Mouse (Mus musculus) layer of hippocampus, postnatal 14 days (tissue): ENCODE measurements around the gene Bahcc1. TPM values are rescaled to one million over a fixed set of nuclear protein-coding genes. Genes with fewer than 3 reads are reported as not detected.
A peak's percentile ranks its signal among the peaks of the same experiment; 100 is the strongest.

Source experiments
- DNase-seq, 2 experiments: peaks; one replicate each; pipeline ENCODE4 v3.0.0; 2021 to 2022; ENCODE audit warnings: low spot score in 2 of 2, mixed read lengths in 1 of 2
- total RNA-seq, 2 experiments: library from RNA; stranded (reverse); gene quantifications; 2 replicates each; pipeline ENCODE4 v1.2.3; 2021

The Bahcc1 gene
- total RNA-seq, 2 experiments from 2014 or later: 20.3 to 20.7 TPM

DNA sequence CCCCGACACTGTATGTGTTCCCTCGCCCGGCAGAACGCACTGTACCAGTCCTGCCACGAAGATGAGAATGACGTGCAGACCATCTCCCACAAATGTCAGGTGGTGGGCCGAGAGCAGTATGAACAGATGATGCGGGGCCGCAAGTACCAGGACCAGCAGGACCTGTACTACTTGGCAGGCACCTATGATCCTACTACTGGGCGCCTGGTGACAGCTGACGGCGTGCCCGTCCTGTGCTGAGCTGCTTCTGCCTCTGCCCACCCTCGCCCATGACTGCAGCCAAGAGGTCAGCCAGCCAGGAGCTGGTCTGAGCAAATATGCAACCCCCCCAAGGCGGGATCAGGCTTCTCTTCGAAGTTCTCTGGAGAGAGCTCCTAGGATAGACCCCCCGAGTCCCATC is 56.9 kb downstream of the Bahcc1 start:
- DNase-seq: no peak

DNA sequence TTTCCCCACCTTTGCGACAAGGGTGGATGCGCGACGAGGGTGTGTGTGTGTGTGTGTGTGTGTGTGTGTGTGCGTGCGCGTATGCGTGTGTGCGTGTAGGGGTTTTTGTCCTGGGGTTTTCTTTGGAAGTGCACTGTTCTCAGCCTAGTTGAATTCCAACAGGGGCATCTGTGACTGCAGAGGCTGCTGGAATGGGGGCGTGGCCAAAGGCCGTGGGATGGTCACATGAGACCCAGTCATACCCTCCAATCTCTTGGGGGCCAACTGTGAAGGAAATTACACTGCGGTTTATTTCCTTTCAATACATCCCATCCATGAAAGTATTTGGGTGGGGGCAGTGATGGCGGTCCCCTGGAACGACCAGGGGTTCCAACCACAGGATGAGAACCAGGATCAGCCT is 57.5 kb downstream of the Bahcc1 start:
- DNase-seq: no peak

DNA sequence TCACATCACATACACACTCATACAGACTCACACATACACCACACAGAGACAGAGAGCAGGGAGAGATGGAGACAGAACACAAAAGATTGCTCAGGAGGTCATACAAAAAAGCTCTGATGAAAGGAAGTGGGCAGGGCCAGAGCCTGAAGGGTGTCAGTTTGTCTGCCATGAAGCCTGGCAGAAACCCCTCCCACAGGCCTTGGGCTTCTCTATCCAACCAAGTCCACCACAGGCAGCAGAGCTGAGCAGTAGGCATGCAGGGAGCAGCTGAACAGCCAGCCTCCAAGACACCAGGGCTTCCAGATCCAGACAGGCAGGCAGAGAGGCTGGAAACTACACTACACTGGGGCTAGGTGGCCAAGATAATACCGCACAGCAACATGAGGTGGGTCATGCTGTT is 61.0 kb downstream of the Bahcc1 start:
- DNase-seq: no peak

DNA sequence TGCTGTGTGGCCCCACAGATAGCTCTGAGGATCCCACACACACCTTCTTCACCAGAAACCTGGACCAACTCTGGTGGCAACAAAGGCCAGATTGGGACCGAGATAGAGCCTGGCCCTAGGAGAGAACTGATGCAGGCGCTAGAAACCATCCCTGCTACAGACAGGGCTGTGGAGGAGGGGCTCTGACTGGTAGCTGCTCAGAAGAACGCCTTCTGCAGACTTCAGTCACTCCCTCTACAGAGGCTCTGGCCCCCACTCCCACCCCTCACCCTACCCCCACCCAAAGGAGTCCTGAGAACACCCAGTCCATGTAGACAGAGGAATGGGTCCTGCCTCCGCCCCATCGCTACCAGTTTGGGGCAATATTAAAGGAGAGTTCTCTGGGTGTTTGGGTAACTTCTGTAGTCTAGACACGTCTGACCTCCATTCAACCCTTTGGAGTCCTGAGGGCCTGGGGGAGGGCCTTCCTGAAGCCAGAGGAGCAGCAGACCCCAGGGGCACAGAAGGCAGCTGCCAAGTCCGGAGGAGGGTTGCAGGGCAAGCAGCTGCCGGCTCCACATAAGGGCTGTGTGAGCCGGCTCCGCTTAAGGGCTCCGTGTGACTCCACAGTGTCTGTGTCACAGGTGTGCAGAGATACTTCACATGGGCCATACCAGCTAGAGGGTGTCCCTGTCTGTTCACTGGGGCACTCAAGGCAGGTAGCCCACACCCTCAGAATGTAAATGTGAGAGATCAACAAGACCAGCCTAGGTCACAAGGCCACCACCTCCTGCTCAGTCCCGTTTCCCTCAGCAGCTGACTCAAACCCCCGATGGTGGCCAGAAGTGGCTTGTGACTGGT is 63.8 kb downstream of the Bahcc1 start:
- no peak for DNase-seq

DNA sequence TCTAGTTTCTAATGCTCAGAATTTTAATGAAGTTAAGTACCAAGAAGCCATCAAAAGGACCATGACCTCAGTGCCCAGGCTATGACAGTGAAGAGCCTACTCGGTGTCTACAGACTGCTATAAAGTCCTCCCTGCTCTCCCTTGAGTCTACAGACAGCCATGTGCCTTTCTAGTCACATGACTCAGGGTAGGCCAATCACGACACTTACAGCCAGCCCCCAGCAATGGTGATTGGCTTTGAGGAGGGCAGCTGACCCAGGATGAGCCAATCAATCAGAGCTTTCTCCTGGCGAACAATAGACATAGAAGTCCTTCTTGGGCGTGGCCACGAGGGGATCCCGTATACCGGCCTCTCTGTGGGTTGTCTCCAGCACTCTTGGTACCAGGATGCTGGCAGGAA is 65.0 kb downstream of the Bahcc1 start:
- no peak for DNase-seq

DNA sequence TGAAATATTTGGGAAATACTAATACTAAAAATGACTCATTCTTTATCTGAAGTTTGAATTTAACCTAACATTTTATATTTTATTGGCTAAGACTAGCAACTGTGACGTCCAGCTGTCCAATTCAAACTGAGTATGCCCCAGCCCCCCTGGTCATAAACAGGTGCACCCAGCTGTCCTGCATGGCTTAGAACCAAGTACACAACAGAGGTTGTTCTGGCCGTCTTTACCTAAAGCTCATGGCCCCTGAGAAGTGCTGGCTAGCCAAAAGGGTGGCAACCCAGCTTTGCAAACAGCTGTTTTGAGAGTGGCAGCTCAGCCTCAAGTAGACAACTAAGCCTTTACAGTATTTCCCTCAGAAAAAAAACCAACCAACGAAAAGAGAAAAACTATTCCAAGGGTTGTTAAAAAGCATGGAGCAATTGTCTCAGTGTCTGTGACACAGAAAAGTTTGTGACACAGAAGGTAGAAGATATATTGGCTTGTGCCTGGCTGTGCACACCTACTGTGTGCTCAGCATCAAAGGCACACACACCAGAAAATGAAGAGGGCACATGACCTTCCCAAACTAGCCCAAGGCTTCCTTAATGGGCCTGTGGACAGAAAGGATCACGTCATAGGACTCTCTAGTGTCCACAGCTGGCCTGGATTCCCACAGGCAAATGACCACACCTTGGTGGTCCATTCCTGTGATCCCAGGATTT is 65.8 kb downstream of the Bahcc1 start:
- no peak for DNase-seq

DNA sequence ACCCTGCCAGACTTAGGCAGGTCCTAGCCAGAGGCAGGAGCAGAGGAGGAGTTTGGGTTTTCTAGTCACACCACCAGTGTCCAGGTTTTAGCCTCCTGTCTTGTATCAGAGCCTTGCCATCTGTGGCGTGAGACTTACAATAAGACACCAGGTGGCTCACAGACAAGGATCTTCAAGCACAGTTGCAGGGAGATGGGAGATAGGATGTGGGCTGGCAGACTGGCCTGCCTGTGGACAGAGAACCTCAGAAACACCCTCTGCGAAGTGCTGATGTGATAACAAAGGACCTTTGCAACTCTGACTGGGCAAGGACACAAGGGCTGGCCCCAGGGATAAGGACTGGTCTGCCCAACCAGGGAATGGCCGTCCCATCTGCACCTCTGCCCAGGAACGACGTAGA is 66.7 kb downstream of the Bahcc1 start:
- no peak for DNase-seq

DNA sequence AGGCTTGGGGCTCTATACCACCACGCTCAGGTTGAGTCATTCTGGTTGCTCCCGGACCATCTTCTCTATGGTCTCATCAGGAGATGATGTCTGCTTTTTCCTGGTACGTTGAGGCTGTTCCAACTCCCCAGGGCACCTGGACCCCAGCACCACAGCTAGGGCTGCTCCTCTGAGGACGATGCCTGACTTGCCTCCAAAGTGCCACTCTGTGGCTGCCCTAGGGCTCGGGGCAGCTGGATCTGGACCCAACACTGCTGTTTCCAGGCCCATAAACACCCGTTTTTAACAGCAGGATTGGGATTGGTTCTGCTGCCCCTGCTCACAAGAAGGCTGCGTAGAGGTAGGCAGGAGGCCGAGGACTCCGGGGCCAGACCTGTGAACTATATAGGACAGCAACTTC is 70.4 kb downstream of the Bahcc1 start:
- no peak for DNase-seq

DNA sequence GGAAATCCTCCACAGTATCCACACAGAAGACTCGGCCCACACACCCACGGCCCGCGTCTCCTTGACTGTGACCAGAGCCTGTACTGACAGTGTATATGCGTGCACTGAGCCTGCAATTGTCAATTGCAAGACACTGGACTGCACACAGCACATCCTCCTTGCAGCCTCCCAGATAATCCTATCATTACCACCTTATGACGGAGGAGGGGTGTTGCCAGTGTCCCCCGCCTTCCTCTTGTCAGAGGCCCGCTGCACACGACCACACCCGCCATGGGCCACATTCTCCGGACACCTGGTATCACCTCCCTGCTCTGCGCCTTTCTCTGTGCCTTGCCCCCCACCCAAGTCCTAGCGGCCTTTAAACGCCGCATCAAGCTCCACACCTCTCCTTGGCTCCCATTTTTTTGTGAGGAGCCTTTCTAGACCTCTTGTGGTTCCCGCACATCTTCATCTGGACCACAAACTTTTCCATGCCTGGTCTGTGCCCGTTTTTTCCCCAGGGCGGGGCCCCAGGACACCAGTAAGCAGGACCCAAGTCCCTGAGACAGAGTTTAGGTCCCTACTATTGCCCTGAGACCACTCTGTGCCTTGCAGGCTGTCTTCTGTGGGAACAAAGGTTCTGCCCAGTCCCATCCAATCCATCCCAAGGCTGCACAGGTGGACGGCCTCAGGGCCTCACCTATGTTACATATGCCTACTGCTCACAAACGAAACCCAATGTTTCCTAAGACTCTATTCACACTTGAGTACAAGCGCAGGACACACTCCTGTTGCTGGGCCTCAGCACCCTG is 71.0 kb downstream of the Bahcc1 start:
- no peak for DNase-seq

DNA sequence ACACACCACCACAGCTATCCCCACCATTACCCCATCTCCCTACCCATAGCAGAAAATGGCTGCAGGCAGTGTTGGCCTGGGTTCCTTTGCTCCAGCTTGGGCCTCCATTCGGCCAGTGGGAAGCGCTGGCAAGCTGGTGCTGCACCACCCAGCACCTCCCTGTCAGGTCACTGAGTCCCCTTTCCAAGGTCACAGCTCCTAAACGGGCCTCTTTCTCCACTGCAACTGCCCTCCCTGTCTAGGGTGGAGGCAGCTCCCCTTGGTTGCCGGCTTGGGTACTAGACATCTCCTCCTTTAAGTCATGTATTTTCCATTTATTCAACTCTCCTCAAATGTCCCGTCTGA is 71.6 kb downstream of the Bahcc1 start:
- DNase-seq: no peak

DNA sequence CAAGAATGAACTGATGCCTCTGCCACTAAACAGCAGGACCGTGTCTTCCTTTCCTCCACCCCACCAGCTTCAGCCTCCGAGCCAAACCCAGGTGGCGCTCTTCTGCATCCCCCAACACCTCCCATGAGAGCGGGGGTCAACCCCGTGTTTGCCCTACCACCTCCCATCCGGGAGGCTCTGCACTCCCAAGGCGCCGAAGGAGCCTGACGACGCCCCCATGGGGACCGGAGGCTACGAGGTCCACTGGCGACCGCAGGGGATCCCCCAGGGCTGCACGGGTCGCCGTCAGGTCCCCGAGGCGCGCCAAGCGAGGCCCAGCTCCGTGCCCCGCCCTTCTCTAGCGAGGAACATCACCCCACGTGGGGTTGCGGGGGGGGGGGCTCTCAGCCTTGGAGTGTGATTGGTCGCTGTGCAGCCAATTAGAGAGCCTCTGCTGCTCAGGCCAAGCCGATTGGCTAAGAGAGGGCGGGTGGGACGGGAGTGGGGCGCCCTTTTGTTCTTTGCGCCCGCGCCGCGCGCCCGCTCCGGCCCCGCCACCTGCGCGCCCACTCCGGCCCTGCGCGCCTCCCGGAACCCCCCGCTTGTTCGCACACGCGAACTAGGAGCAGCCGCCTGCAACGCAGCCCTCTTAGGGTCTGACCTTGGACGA is 72.3 kb downstream of the Bahcc1 start:
- peak; percentile 78 to 88 for DNase-seq

DNA sequence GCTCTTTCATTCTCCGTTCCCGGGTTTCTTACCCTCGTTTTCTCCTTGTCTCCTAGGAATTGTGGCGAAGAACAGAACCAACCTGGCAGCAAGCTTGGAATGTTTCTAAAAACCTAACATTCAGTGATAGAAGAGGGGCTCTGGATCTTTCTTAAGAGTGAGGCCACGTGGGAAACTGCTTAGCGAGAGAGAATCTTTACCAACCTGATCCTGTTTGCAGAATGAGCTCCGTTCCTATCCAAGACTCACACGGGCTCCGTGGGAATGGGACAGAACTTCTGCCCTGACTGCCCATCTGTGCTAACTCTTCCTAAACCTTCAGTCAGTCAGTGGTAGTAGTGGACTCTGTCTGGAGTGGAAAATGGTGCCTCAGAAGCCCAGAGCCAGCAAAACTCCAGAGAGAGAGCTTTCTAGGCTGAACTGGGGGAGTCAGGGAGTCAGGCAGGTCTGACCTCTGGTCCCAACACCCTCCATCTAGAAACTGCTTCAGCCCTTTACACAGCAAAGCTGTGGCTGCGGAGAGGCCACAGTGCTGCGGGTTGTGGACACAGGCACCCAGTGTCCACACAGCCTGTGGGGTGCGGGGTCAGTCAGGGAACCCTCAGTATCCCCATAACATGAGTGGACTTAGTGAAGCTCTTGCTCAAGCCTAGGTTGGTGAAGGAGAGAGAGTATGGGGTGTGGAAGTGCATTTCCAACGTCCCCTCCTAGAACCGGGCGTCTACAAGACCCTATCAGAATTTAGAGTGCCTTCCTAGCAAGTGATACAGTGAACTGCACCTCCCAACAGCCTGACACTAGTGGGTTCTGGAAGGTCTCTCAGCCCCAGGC is 73.0 kb downstream of the Bahcc1 start:
- DNase-seq: no peak

DNA sequence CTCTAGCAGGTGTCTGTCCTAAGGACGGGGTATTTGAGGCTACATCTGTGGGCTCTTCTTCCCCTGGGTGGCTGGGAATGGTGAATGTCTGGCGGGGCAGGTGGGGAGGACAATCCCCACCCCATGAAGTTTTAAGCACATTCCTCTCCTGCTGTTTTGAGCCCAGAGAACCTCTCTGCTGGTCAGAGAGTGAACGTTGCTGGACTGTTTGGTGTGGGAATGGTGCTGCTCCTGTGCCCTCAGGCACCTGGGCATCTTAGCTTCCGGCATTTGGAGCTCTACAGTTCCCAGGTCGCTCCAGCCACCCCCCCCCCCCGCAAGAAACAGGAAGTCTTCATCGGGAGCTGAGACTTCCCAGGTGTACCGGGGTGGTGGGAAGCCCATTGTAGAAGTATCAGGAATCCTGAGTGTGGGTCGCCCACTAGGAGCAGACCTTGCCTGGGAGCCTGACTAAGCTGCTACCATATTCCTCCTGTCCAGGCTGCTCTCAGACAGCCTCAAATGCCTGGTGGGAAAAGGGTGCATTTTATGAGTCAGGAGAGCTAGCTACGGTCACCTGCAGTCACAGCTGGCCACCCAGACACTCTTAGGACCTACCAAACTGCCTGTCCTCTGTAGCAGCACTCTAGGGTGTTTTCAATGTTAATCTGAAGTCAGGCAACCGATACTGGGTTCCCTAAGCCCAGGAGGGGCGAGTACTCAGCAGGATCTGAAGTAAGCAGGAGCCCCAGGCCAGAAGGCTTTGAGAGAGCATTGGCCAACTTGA is 73.8 kb downstream of the Bahcc1 start:
- DNase-seq: no peak

DNA sequence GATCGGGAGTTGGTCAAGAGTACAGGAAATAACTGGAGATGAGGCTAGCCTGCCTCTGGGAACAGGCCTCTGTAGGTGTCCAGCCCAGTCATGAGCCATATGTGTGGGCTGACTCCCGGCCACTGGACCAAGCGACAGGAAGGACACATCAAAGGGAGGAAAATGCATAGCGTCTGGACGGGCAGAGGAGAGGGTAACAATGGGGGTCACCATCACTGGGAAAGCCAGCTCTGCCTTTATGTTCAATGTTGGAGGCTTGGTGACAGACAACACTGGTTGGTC is 74.3 kb downstream of the Bahcc1 start:
- DNase-seq: no peak

DNA sequence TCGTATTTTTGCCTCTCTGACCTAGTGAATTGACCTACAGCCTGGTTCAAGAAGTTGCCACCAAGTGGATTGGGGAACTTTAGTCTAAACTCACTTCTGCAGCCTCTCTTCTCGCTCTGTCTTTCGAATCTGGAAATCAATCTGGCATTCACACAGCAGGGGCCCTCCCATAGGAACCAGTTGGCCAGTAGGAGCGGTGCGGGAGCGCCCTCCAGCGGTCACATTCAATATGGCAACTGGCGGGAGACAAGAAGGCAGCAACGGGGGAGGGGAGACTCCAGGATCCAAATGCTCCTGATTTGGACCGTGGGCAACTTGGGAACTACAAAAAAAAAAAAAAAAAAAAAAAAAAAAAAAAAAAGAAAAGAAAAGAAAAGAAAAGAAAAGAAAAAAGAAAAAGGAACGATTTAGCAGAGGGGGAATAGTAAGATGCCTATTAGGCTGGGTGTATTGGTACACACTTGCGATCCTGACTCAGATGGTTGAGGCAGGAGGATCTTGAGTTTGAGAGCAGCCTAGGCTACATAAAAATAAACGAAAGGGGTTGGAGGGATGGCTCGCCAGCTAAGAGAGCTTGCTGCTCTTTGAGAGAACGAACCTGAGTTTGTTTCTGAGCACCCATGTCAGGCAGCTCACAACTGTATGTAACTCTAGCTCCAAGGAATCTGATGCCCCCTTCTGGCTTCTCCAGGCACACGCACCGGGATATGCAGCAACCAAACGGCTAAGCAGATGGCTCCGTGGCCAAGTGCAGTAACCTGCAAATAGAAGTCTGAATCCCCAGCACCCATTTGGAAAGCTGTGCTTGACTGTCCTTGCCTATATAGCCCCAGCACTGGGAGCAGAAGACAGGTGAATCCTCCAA is 75.1 kb downstream of the Bahcc1 start:
- peak; percentile 97 to 98 for DNase-seq

DNA sequence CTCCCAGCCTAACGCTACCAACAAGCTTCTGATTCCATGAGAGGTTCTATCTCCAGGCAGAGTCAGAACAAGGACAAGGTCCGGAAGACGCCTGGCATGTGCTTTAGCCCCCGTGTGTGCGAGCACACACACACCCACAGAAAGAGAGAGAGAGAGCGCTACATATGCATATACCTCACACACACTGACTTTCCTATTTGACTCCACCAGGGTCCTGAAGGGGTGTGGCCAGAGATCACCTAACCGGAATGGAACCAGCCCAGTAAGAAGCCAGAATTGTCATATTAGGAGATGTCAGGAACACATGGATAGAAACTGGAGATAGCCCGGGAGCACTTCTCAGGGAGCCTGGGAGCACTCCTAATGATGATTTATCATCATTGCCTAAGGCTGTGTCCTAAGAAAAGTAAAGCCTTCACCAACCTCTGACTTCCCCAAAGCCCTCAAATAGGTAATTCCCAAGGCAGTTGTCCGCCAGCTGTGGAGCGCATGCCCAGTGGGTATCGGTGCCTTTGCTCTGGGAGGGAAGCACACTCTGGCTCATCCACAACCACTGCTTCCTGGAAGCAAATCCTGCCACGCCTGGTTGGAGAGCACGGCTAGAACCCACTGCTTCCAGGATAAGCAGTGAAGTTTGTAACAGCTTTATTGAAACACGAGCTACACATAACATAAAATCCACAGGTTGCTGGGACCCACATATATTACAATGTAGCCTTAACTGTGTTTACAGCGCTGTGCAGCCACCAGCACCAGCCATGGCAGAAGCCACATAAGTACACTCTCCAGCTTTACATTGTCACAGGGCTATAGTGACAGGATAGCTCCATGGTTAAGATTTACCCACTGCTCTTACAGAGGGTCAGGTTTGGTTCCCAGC is 75.9 kb downstream of the Bahcc1 start:
- no peak for DNase-seq

DNA sequence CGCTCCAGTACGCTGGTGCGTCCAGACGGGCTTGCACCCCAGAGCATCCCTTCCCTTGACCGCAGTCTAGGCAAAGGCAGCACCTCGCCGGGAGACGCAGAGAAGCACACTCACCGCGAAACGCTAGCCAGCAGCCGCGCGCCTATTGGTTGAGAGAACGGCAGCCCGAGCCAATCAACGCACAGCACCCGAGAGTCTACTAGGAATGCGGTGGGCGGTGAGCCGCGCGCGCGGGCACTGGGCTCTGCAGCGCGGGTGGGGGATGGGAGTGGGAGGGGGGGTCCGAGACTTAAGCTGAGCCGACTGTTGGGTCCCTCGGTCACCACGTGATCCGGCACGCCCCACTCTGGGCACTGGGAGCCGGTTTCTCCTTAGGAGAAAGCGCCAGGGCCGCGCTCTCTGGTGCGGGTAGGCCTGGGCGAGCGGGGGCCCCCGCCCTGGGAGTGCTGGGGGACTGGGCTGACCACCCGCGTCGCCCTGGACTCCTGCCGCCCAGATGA is 78.1 kb downstream of the Bahcc1 start:
- DNase-seq: peak; percentile 92 to 96

DNA sequence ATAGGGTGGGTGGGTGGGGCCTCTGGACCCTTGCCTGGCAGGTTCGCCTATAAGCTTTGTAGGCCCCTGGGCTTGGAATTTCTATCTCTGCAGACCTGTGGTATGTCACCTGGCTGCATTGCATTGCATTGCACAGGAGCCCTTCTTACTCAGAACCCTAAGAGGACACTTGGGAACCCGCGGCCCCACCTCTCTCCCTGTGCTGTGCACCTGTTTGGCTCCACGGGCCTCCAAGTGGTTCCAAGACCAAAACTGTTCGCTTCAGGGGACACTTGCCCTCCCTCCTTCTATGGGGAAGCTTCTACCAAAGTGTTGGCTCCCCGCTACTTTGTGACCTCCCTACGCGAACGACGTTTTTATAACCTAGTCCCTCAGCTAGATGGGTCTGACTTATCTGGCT is 78.8 kb downstream of the Bahcc1 start:
- no peak for DNase-seq
